Mouse (Mus musculus) liver, embryonic 14.5 days (tissue): ENCODE data around the gene Src.

Experiments used
- CTCF ChIP-seq: IDR thresholded peaks from 2 replicates; pipeline ENCODE4 v1.5.1; 2016; ENCODE audit warnings: antibody characterized with exemption, low read depth, control low read depth
- EP300 ChIP-seq: IDR thresholded peaks from 2 replicates; pipeline ENCODE4 v1.6.1; 2016; ENCODE audit warnings: antibody characterized with exemption, low read depth

- no peak for TF ChIP-seq CTCF
- TF ChIP-seq EP300: no peak
These were observed 43.2 kb upstream of the Src start for GRCm38 (mm10) chr2:157375051-157375450.
